Mouse (Mus musculus): Measurements from ENCODE around the gene Hint2.

Hint2 gene

DNA sequence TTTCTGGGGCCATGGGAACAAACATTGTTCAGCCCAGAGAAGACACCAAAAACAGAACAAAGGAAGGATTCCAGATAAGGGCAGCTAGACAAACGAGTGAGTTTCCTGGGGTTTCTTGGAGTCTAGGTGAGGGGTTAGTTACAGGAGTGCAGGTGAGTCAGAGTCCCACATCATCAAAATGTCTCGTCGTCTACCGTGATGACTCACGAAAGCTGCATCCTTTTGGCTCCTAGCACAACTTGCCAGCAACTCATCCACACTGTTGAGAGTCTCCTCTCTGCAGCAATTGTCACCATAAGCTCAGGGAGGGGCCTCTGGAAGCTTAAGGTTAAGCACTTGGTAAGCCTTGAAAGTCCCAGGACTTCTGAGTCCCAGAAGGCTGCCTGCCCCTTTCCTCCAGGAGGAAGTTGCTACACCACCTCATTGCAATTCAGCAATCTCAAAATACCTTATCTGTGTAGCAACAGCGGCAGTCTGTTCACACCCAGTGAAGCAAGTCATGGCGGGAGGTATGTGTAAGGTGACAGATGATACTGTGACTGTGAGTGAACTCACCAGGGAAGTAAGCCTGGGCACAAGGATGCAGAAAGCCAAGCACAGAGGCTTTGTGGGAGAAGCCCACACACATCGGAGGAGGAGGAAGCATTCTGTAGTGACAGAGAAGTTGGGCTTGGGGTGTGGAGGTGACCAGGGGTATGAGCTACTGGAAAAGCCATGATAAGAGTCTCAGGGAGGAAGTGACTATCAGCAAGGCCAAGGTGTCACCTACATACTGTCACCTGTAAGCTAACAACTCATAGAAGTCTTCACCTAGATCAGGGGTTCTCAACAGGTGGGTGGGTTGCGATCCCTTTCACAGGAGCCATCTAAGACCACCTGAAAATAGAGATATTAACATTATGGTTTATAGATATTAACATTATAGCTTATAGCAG, 51.2 kb downstream of the Hint2 start:
- DNase-seq (ENCODE audit: low read depth, low spot score), result no peak

All from CD4-positive, CD25-positive, alpha-beta regulatory T cell, adult 2 months (primary cell).